Mouse (Mus musculus): ENCODE data around the gene Nmnat3.
"Not testable (repeated sequence)": the region's sequence is repeated elsewhere in the genome, so short reads cannot be mapped to it uniquely, and the experiment has no call there.

The Nmnat3 gene

GRCm38 (mm10) chr9:98287135-98287534, at the start of gene Nmnat3:
Gene Nmnat3 (plus strand): TSS chr9:98287435.
- DNase-seq (ENCODE audit: low read depth), result not testable (repeated sequence)

GRCm38 (mm10) chr9:98243481-98243880, 43.8 kb upstream of the Nmnat3 start:
- DNase-seq (ENCODE audit: low read depth), result no peak

GRCm38 (mm10) chr9:98244223-98244622, 43.0 kb upstream of the Nmnat3 start:
- DNase-seq (ENCODE audit: low read depth), result no peak

GRCm38 (mm10) chr9:98245226-98245625, 42.0 kb upstream of the Nmnat3 start:
- no peak for DNase-seq (ENCODE audit: low read depth)

DNA sequence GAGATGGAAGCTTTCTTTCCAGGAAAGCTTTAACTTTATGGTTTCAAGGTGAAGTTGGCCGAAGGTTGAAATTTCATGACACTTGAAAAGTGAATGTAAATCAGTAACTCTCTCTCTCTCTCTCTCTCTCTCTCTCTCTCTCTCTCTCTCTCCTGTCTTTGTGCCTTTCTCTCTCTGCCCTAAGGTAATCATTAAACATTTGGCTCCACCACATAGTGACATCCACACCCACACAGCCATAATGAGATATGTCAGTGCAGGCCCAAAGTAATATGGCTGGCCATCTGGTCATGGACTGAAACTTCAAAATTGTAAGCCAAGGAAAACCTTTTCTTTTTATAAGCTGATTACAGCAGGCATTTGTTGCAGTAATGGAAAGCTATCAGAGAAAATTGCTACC, 40.9 kb upstream of the Nmnat3 start:
- DNase-seq (ENCODE audit: low read depth), result no peak

- DNase-seq (ENCODE audit: low read depth), result no peak
Observed at GRCm38 (mm10) chr9:98260210-98260609, 27.0 kb upstream of the Nmnat3 start.

GRCm38 (mm10) chr9:98261461-98262011, 25.7 kb upstream of the Nmnat3 start:
- no peak for DNase-seq (ENCODE audit: low read depth)

- DNase-seq (ENCODE audit: low read depth), result no peak
Observed at GRCm38 (mm10) chr9:98264916-98265315, 22.3 kb upstream of the Nmnat3 start.

DNA sequence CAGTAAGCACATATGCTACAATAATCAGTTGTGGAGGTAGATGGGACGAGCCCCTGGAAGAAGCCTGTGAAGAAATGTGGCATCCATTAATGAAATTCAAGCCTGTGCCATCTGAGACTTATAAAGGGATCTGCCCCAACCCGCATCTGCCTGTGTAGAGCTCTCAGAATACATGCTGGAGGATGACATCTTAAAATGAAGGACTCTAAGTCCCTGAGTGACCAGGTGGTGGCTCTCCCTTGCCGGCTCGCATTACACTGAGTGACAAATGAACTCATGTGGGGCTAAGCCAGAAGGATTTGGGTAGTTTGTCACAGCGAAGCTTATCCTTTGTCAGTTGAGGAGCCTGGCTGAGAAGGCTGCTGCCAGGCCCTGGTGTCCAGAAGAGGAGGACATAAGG, 14.5 kb upstream of the Nmnat3 start:
- DNase-seq (ENCODE audit: low read depth), result no peak

DNA sequence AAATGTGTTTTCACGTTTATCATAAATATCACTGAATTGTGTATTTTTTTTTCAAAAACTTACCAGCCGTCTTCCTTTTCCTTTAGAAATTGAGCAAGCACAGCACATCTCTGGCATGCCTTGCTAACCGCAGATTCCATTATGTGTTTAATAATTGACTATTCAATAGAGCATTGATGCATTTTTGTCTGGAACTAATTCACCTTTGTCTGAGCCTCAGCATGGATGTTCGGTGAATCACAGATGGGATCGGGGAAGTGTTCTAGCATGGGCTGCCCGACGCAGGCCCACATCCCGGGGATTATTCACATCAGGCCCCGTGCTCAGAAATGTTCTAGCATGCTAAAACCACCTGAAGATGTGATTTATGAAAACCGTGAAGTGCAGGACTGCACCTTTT, 12.2 kb upstream of the Nmnat3 start:
- no peak for DNase-seq (ENCODE audit: low read depth)

GRCm38 (mm10) chr9:98280162-98280561, 7.1 kb upstream of the Nmnat3 start:
- no peak for DNase-seq (ENCODE audit: low read depth)

- DNase-seq (ENCODE audit: low read depth), result no peak
Observed at GRCm38 (mm10) chr9:98285606-98286301, 1.5 kb upstream of the Nmnat3 start.

DNA sequence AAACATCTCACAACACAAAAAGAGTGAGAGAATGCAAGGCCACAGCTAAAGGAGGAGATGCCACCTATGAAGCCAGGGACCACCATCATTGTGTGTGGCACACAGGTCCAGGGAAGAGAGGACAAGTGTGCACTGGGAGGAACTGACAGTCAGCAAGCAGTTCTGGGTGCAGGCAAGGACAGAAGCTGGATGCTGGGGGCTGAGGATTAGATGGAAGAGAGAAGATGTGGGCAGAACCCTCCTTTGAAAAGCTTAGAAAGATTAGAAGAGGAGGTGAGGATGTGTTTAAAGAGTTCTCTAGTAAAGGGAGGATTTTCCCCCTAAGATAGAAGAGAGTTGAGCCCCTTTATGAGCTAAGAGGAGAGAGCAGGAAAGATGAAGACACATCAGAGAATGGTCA, 2.4 kb downstream of the Nmnat3 start:
- no peak for DNase-seq (ENCODE audit: low read depth)

DNA sequence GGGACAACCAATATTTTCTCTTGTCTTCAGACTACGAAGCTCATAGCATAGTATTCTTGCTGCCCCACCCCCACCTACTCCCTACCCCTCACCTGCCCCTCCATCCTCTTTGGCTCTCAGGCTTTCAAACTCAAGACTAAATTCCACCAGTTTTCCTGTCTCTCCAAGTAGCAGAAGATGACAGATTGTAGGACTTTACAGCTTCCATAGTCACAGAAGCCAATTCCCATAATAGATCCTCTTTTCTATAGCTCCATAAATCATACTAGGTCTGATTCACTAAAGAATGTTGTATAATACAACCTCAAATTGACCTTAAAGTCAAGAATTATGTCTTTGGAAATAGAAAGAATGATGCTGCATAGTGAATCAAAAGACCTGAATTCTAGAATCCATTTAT, 3.4 kb downstream of the Nmnat3 start:
- no peak for DNase-seq (ENCODE audit: low read depth)

GRCm38 (mm10) chr9:98296383-98297201, 9.4 kb downstream of the Nmnat3 start:
- peak; percentile 93 for DNase-seq (ENCODE audit: low read depth)

DNA sequence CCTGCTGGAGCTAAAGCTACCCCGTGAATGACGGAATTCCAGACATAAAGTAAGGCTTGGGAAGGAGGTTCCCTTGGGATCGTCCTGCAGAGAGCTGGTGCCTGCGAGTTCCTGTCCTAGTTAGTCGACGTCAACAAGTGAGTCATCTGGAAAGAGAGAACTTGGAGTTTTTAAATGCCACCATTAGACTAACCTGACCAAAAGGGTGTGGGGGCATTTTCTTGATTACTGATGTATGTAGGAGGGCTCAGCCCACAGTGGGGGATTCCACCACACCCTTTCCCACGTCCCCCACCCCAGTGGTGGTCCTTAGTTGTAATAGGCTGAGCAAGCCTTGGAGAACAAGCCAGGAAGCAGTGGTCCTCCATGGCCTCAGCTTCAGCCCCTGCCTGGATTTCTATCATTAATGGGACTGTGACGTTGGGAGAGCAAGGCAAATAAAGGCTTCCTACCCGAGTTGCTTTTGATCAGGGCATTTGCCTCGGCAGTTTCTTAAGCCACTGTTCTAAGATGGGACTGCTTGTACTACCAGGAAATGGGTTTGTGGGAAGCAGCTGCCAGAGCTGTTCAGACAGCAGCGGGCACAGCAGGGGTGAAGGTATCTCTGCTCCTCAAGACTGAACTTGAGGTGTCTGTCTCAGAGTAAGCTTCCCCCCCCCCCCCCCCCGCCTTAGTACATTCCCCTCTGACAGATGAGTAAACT, 10.2 kb downstream of the Nmnat3 start:
- peak; percentile 47 for DNase-seq (ENCODE audit: low read depth)

- DNase-seq (ENCODE audit: low read depth), result no peak
Observed at GRCm38 (mm10) chr9:98297937-98298595, 10.8 kb downstream of the Nmnat3 start.

DNA sequence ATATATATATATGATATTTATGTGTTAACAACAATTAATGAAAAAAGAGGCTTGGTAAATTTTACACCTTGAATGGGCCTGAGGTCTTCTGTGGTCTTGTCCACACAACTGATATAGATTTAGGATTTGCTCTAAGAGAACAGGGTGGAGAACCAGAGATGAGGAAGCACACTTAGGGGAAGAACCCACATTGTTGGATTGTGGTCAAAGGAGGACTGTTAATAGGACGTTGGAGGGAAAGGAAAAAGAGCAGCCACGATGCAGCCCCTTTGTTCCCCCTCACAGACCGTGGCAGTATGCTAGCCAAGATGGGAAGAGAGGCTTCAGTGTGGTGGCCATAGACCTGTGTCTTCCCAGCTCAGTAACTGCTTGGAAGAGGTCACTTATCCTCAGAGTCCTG, 11.5 kb downstream of the Nmnat3 start:
- DNase-seq (ENCODE audit: low read depth), result peak; percentile 27

- peak; percentile 62 for DNase-seq (ENCODE audit: low read depth)
Observed at GRCm38 (mm10) chr9:98299235-98299634, 12.0 kb downstream of the Nmnat3 start.

DNA sequence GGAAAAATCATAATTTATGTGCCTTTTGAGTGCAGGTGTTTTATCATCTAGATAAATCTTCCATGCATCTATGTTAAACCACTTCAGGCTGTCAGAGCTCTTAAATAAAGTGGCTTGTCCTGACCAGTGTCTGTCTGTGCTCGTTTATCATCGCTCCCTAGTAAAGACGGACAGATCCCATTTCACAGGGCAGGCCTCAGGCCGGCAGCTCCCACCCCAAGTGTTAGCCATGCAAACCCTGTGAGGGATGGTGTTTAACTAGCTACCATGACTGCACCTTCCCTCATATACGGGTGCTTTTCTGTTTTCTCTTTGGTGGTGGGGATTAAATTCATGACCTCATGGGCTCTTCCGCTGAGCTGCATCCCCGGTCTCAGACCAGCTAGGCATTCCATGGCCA, 13.3 kb downstream of the Nmnat3 start:
- no peak for DNase-seq (ENCODE audit: low read depth)

DNA sequence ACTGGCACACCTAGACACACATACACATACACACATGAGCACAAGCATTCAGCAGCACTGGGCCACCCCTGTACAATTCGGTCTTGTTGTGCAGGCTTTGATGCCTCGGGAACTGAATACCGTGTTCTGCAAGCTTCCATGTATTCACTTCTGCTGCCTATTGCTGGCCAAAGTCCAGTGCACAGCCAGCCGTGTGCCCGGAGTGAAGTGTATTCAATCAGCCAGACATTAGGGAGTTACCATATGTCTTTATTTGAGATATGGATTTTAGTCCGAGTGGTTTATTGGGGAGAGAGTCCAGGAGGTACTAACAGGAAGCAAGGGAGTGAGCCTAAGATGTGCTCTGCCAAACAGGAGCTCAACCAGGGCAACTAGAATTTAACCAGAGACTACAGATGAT, 19.8 kb downstream of the Nmnat3 start:
- no peak for DNase-seq (ENCODE audit: low read depth)

All from c-Kit-positive CD71-positive TER-119-negative erythroid progenitor cells, embryonic 14.5 days (primary cell).